Mouse (Mus musculus) left cerebral cortex, postnatal 4 days (tissue): ENCODE measurements around the gene Igsf9. TPM values are rescaled to one million over a fixed set of nuclear protein-coding genes. Genes with fewer than 3 reads are reported as not detected.

Experiments used
- DNase-seq: peaks from one replicate; pipeline ENCODE4 v3.0.0-alpha.2; 2022
- intact Hi-C: fragments of 180-260 bp; cut with DNase I; formaldehyde crosslinking; loops from one replicate; pipeline ENCODE4 v1.15.1; 2025
- total RNA-seq, 2 experiments: library from RNA; stranded (reverse); gene quantifications; 2 replicates each; pipeline ENCODE4 v1.2.3; 2021

Gene Igsf9
- total RNA-seq, 2 experiments from 2014 or later = 57.2 to 67.9 TPM

GRCm38 (mm10) chr1:172512962-172513361 lies 31.4 kb downstream of the Igsf9 start:
- intact Hi-C loops = no loop called here
- no peak for DNase-seq

GRCm38 (mm10) chr1:172513525-172514212 lies 32.1 kb downstream of the Igsf9 start:
- intact Hi-C loops = no loop called here
- DNase-seq = no peak

GRCm38 (mm10) chr1:172514213-172514529 lies 32.6 kb downstream of the Igsf9 start:
- intact Hi-C loops = no loop called here
- DNase-seq = no peak

GRCm38 (mm10) chr1:172514551-172515268 lies 33.1 kb downstream of the Igsf9 start:
- no peak for DNase-seq
- intact Hi-C loops = no loop called here

DNA sequence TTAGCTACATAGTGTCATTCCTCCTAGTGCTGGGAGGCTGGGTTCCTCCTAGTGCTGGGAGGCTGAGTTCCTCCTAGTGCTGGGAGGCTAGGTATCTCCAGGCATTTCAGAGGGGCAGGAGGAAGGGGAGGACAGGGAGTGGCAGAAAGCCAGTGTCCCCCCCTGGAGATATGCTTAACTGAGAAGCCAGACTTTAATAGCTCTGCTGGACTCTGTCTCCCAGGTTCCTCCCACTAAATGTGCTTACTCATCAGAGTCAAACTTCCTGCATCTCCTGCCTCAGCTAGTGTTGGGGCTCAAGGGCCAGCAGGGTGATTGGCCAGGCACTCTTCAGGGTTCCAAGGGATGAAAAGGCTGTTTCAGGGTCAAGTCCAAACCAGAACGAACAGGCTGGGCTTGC lies 33.8 kb downstream of the Igsf9 start:
- intact Hi-C loops = no loop called here
- no peak for DNase-seq

- DNase-seq = no peak
- intact Hi-C loops = no loop called here
Measured at GRCm38 (mm10) chr1:172518013-172518412, 36.4 kb downstream of the Igsf9 start.

- no peak for DNase-seq
- intact Hi-C loops = loop anchor here (10.0 kb wide), 1 partner anchor 855 kb away; no protein-coding TSS in a partner anchor
Measured at GRCm38 (mm10) chr1:172519644-172520043, 38.1 kb downstream of the Igsf9 start.

- DNase-seq = peak; percentile 85
- intact Hi-C loops = loop anchor here (10.0 kb wide), 1 partner anchor 854 kb away; no protein-coding TSS in a partner anchor
Measured at GRCm38 (mm10) chr1:172520576-172521440, 39.2 kb downstream of the Igsf9 start, which contains the start of gene Cfap45. Gene Cfap45, plus strand, starts transcription at chr1:172520801.

DNA sequence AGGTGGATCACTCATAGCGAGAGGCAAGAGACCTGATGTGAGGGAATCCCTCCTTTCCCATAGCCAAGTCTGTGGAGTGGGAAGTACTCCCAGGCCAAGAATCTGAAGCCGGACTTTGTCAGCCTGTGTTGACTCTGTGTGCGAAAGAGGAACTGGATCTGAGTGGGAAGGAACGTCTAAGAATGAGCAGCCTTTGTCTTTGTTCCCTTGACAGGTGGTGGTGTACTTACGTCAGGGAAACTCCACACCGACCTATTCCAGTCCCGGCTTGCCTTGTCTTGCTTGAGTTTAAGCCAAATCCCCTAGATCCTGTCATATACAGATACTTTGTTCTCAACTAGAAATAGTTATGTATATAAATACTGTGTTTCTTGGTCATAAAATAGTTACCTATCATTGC lies 40.9 kb downstream of the Igsf9 start:
- intact Hi-C loops = loop anchor here (10.0 kb wide), 1 partner anchor 852 kb away; no protein-coding TSS in a partner anchor
- DNase-seq = no peak

GRCm38 (mm10) chr1:172523699-172524101 lies 42.1 kb downstream of the Igsf9 start:
- DNase-seq = no peak
- intact Hi-C loops = loop anchor here (10.0 kb wide), 1 partner anchor 851 kb away; no protein-coding TSS in a partner anchor

- DNase-seq = no peak
- intact Hi-C loops = loop anchor here (5.0 to 10.0 kb wide), 2 partner anchors 107 to 850 kb away; partner anchors contain the start of gene Dusp23
Measured at GRCm38 (mm10) chr1:172525027-172525764, 43.6 kb downstream of the Igsf9 start.

- intact Hi-C loops = loop anchor here (5.0 to 10.0 kb wide), 2 partner anchors 106 to 849 kb away; partner anchors contain the start of gene Dusp23
- no peak for DNase-seq
Measured at GRCm38 (mm10) chr1:172525971-172526370, 44.4 kb downstream of the Igsf9 start.

DNA sequence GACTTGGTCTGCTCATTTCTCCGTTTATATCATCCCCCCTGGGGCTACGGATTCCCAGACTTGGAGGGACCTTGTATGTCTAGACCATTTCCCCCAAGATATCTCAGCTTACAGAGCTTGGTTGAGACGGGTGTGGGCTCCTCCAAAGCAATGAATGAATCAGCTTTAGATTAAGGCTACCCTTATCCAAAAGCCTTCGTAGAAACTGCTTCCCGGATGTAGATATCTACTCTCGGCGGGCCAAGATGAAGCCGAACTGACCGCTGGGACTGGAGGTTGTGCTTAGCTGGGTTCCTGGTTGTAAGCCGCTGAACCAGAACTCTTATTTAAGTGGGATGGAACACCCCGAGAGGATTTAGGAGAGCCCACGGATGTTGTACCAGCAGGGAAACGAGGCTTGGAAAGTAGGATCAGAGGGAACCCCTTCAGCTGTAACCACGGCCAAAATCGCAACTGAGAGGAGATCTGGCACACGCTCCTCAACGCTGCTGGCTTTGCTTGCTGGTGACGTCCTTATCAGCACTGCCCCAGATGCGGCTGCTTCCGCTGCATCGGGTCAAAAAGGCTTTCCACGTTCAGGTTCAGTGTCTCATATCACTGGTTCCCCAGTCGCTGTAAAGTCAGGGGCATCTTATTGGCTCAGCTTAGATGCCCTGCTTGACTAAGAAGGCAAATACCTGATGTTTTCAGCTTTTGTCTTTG lies 44.9 kb downstream of the Igsf9 start:
- no peak for DNase-seq
- intact Hi-C loops = loop anchor here (5.0 to 10.0 kb wide), 2 partner anchors 106 to 848 kb away; partner anchors contain the start of gene Dusp23

DNA sequence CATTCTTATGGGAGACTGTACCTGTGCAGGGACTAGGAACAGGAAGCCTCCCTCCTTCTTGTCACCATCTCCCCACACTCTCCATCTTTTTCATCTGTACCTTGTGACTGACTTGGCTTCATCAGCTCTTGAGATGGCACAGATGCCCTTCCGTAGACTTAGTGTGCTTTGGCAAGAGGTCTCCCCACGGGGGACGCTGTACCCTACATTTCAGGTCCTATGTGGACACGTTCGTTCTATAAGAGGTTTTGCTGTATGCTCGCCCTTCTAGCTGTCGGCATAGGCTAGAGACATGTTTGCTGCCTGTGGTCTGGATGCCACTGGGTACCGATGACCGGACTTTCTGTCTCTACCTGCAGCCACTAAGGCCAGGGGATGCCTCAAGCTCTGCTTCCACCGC lies 45.8 kb downstream of the Igsf9 start:
- DNase-seq = no peak
- intact Hi-C loops = loop anchor here (5.0 to 10.0 kb wide), 2 partner anchors 105 to 847 kb away; partner anchors contain the start of gene Dusp23

DNA sequence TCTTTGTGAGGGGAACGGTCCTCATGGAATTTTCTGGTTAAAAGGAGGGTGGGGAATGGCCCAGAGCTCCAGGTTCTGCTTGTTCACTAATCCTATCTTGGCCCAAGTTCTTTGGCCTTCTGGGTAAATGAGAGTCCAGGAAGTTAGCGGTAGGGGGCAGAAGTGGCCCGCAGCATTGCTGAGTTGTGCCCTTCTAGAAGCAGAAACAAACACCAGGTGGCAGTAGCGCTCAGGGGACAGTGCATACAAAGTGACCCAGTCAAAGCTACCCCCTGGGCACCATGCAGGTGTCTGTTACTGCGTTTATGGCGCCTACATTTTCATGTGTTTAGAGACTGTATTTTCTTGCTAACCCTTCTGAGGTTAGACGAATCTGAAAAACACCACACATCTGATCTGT lies 47.1 kb downstream of the Igsf9 start:
- DNase-seq = peak; percentile 92
- intact Hi-C loops = loop anchor here (5.0 to 10.0 kb wide), 2 partner anchors 104 to 846 kb away; partner anchors contain the start of gene Dusp23

- intact Hi-C loops = no loop called here
Measured at GRCm38 (mm10) chr1:172530544-172531220, 49.1 kb downstream of the Igsf9 start.

GRCm38 (mm10) chr1:172532551-172532950 lies 51.0 kb downstream of the Igsf9 start:
- intact Hi-C loops = no loop called here
- peak; percentile 43 for DNase-seq

More at GRCm38 (mm10) chr1:172530544-172531220, 49.1 kb downstream of the Igsf9 start:
- no peak for DNase-seq

- intact Hi-C loops = no loop called here
- no peak for DNase-seq
Measured at GRCm38 (mm10) chr1:172535116-172535515, 53.5 kb downstream of the Igsf9 start.

DNA sequence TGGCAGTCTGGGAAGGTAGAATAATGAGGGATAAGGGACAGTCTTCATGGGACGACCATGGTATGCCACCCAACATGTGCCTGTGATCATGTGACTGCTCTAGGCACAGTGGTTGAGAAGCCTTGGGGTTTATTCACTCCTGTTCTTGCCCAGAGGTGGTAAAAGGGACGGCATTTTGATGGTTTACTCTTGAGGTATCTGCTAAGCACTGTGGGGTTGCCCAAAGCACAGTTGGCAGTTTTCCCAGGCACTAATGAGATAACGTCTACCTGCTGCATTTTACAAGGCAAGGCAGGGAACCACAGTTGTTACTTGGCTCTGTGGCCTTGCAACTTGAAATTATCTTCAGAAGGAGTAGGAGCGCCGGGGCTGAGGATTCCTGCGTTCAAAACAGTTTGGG lies 58.2 kb downstream of the Igsf9 start:
- DNase-seq = no peak
- intact Hi-C loops = no loop called here
